In genomic region chr5:115521553-115522461, GRCm38 (mm10) we compare ENCODE assay signal across 8 mouse cellular contexts. TPM values are rescaled to one million over a fixed set of nuclear protein-coding genes. Genes with fewer than 3 reads are reported as not detected.
A peak's percentile ranks its signal among the peaks of the same experiment; 100 is the strongest.
DNase-seq lines count a peak whose midpoint lies in the region; ATAC-seq lines count a peak whose summit lies in the region.

No protein-coding gene starts in this region.

- peaks cover 2% of the 10 kb centered on the region; the same call in 1 of the 2 replicates for H3K36me3 ChIP-seq in heart, embryonic 16.5 days (ENCODE audit: control insufficient read depth, insufficient read depth)
- no peaks in the 10 kb centered on the region for H3K36me3 ChIP-seq in forebrain, embryonic 15.5 days

- peak overlapping the region; percentile 3; the same call in 1 of the 2 replicates for H3K4me3 ChIP-seq in heart, embryonic 16.5 days (ENCODE audit: low read length)
- no peak overlapping the region for H3K4me3 ChIP-seq in forebrain, embryonic 15.5 days

- peaks cover 48% of the 10 kb centered on the region for H3K4me1 ChIP-seq in heart, embryonic 16.5 days (ENCODE audit: control insufficient read depth, insufficient read depth, low read length)
- H3K4me1 ChIP-seq in forebrain, embryonic 15.5 days: peaks cover 14% of the 10 kb centered on the region

- peak; percentile 80 for DNase-seq in embryo, embryonic 10 days (ENCODE audit: low spot score)
- DNase-seq in embryo, embryonic 9.5 days (ENCODE audit: extremely low spot score): no peak
- peak; percentile 72 for DNase-seq in T-cell, adult 2 months (ENCODE audit: low spot score)
- peak; percentile 82 to 84 for DNase-seq in kidney, postnatal 36 days
- no peak for DNase-seq in cerebellum, postnatal 10 days

- peak overlapping the region; percentile 44; the same call in 1 of the 2 replicates for H3K9ac ChIP-seq in heart, embryonic 16.5 days (ENCODE audit: low read length)
- no peak overlapping the region for H3K9ac ChIP-seq in forebrain, embryonic 15.5 days (replicated peaks)

- 51% methylated on average over 20 of the region's 21 CpGs for WGBS in heart, embryonic 16.5 days
- WGBS in forebrain, embryonic 15.5 days: 79% methylated on average over 21 of the region's 21 CpGs

- H3K27me3 ChIP-seq in heart, embryonic 16.5 days (ENCODE audit: control insufficient read depth, insufficient read depth, low read length): no peaks in the 10 kb centered on the region
- H3K27me3 ChIP-seq in forebrain, embryonic 15.5 days: no peaks in the 10 kb centered on the region

- peak overlapping the region; percentile 8 for H3K4me2 ChIP-seq in heart, embryonic 16.5 days (ENCODE audit: low read depth, low read length)
- no peak overlapping the region for H3K4me2 ChIP-seq in forebrain, embryonic 15.5 days (replicated peaks)

- no peaks in the 10 kb centered on the region for H3K9me3 ChIP-seq in heart, embryonic 16.5 days (replicated peaks; ENCODE audit: control insufficient read depth, low read length)
- no peaks in the 10 kb centered on the region for H3K9me3 ChIP-seq in forebrain, embryonic 15.5 days

- no peak for ATAC-seq in heart, embryonic 16.5 days (replicated peaks; ENCODE audit: extremely low read depth, insufficient read depth, low FRiP score)
- ATAC-seq in megakaryocyte-erythroid progenitor cell, adult 5-6 weeks (replicated peaks; ENCODE audit: low FRiP score, low TSS enrichment, poor library complexity, severe bottlenecking): peak; percentile 70
- no peak for ATAC-seq in forebrain, embryonic 15.5 days (replicated peaks)

- H3K27ac ChIP-seq in heart, embryonic 16.5 days (ENCODE audit: low read length): peak overlapping the region; percentile 72
- H3K27ac ChIP-seq in forebrain, embryonic 15.5 days (replicated peaks): no peak overlapping the region; the same call in 1 of the 2 replicates

RNA-seq across cellular contexts. Expression of gene Pxn, which starts 15.3 kb away (rescaled TPM):
- polyA plus RNA-seq in heart, embryonic 16.5 days (2015; fragmentation: Nextera tagmentation; extraction: Ambion mirVana): 39.1 and 40.6 TPM in 2 replicates
- 31.8 and 34.0 TPM in 2 replicates for total RNA-seq in megakaryocyte-erythroid progenitor cell, adult 5-6 weeks (2014; fragmentation: Nextera tagmentation)
- total RNA-seq in megakaryocyte-erythroid progenitor cell, adult 5-6 weeks (2017): 36.1 and 47.5 TPM in 2 replicates
- 19.1 and 19.7 TPM in 2 replicates for polyA plus RNA-seq in forebrain, embryonic 15.5 days (2015; fragmentation: Nextera tagmentation; extraction: Ambion mirVana)

RNA-seq across cellular contexts. Expression of gene Sirt4, which starts 37.3 kb away (rescaled TPM):
- 18.7 and 24.0 TPM in 2 replicates for polyA plus RNA-seq in heart, embryonic 16.5 days (2015; fragmentation: Nextera tagmentation; extraction: Ambion mirVana)
- total RNA-seq in megakaryocyte-erythroid progenitor cell, adult 5-6 weeks (2014; fragmentation: Nextera tagmentation): 10.7 and 20.4 TPM in 2 replicates
- total RNA-seq in megakaryocyte-erythroid progenitor cell, adult 5-6 weeks (2017): 3.4 and 7.2 TPM in 2 replicates
- 34.0 and 34.2 TPM in 2 replicates for polyA plus RNA-seq in forebrain, embryonic 15.5 days (2015; fragmentation: Nextera tagmentation; extraction: Ambion mirVana)

RNA-seq across cellular contexts. Expression of gene Rplp0, which starts 37.5 kb away (rescaled TPM):
- 1,003 and 1,029 TPM in 2 replicates for polyA plus RNA-seq in heart, embryonic 16.5 days (2015; fragmentation: Nextera tagmentation; extraction: Ambion mirVana)
- total RNA-seq in megakaryocyte-erythroid progenitor cell, adult 5-6 weeks (2014; fragmentation: Nextera tagmentation): 2,668 and 3,132 TPM in 2 replicates
- 1,591 and 2,082 TPM in 2 replicates for total RNA-seq in megakaryocyte-erythroid progenitor cell, adult 5-6 weeks (2017)
- polyA plus RNA-seq in forebrain, embryonic 15.5 days (2015; fragmentation: Nextera tagmentation; extraction: Ambion mirVana): 1,000 and 1,018 TPM in 2 replicates

RNA-seq across cellular contexts. Expression of gene Gcn1l1, which starts 43.2 kb away (rescaled TPM):
- polyA plus RNA-seq in heart, embryonic 16.5 days (2015; fragmentation: Nextera tagmentation; extraction: Ambion mirVana): 20.9 and 27.6 TPM in 2 replicates
- 66.1 and 67.0 TPM in 2 replicates for total RNA-seq in megakaryocyte-erythroid progenitor cell, adult 5-6 weeks (2014; fragmentation: Nextera tagmentation)
- 31.2 and 54.2 TPM in 2 replicates for total RNA-seq in megakaryocyte-erythroid progenitor cell, adult 5-6 weeks (2017)
- 43.8 and 46.1 TPM in 2 replicates for polyA plus RNA-seq in forebrain, embryonic 15.5 days (2015; fragmentation: Nextera tagmentation; extraction: Ambion mirVana)

RNA-seq across cellular contexts. Expression of gene Pla2g1b, which starts 55.7 kb away (rescaled TPM):
- polyA plus RNA-seq in heart, embryonic 16.5 days (2015; fragmentation: Nextera tagmentation; extraction: Ambion mirVana): 0.46 and 0.92 TPM in 2 replicates
- not detected in 2 replicates for total RNA-seq in megakaryocyte-erythroid progenitor cell, adult 5-6 weeks (2014; fragmentation: Nextera tagmentation)
- total RNA-seq in megakaryocyte-erythroid progenitor cell, adult 5-6 weeks (2017): not detected in 2 replicates
- polyA plus RNA-seq in forebrain, embryonic 15.5 days (2015; fragmentation: Nextera tagmentation; extraction: Ambion mirVana): not detected in 2 replicates

Comparison
In these comparisons a context has a peak if more than half of its experiments do, and no peak if none do; other contexts are left out.
1. DNase-seq: peak in embryo, embryonic 10 days (single experiment), T-cell, adult 2 months (single experiment) and kidney, postnatal 36 days (2 of 2); none in embryo, embryonic 9.5 days (single experiment) and cerebellum, postnatal 10 days (0 of 2).